In the genomic region with DNA sequence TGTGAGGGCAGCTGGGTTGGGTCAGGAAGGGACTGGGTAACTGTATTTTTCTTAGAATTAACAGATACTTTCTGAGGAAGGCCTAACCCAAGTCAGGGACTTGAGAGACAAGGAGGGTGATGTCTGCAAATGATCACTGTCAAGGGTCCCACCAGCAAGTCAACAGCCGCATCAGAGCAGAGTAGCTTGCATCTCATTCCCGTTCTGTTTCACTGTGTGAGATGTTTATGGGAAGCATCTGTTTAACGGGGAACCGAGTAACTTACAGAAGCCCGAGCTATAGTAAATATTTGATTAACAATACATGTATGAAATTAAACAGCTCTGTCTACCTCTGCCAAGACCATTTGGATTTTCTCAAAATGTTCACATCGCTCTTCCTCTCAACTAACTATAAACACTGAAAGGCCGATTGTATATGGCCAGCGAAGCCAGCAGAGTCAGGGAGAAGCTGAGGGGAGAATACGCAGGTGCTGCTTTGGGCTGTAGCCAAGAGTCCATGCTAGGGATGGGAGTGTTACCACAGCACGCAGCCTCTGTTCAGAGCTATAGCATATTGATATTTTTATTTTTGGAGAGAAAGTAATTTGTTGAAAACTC, we compare ENCODE assay signal across 18 mouse cellular contexts.
DNase-seq lines count a peak whose midpoint lies in the region; ATAC-seq and TF ChIP-seq lines count a peak whose summit lies in the region.
"Had no signal": no experiment of that assay in that cellular context is flagged by ENCODE, and none has a peak within 500 bp of the region (broad histone marks: within the 10 kb centered on the region; RNA-seq: fewer than 3 reads in every experiment).

No protein-coding gene starts in this region.

- H3K27me3 ChIP-seq in intestine, embryonic 14.5 days (replicated peaks; ENCODE audit: control insufficient read depth, insufficient read depth, low read length), result no peaks in the 10 kb centered on the region
- no peaks in the 10 kb centered on the region for H3K27me3 ChIP-seq in intestine, postnatal 0 days (replicated peaks; ENCODE audit: control insufficient read depth, insufficient read depth, low read length)
- no peaks in the 10 kb centered on the region for H3K27me3 ChIP-seq in midbrain, embryonic 11.5 days (ENCODE audit: control insufficient read depth, insufficient read depth, low read length)
- no peaks in the 10 kb centered on the region for H3K27me3 ChIP-seq in midbrain, embryonic 16.5 days (ENCODE audit: control insufficient read depth, insufficient read depth, low read depth, low read length)
- no peaks in the 10 kb centered on the region for H3K27me3 ChIP-seq in stomach, embryonic 16.5 days (ENCODE audit: control insufficient read depth, insufficient read depth, low read length)
- H3K27me3 ChIP-seq: forebrain, embryonic 15.5 days; heart, embryonic 15.5 days; hindbrain, embryonic 15.5 days had no signal

- peak overlapping the region; percentile 62 for H3K27ac ChIP-seq in intestine, embryonic 14.5 days (ENCODE audit: low read depth)
- no peak overlapping the region for H3K27ac ChIP-seq in intestine, postnatal 0 days (ENCODE audit: low read depth, low read length)
- H3K27ac ChIP-seq in midbrain, embryonic 11.5 days (ENCODE audit: low read depth, low read length), result no peak overlapping the region
- H3K27ac ChIP-seq in midbrain, embryonic 16.5 days (ENCODE audit: low read length), result no peak overlapping the region
- peak overlapping the region; percentile 71 for H3K27ac ChIP-seq in stomach, embryonic 16.5 days (ENCODE audit: low read length)
- H3K27ac ChIP-seq: forebrain, embryonic 15.5 days; heart, embryonic 15.5 days; hindbrain, embryonic 15.5 days had no signal

- peaks cover 41% of the 10 kb centered on the region for H3K4me1 ChIP-seq in intestine, embryonic 14.5 days (replicated peaks; ENCODE audit: control insufficient read depth, insufficient read depth, low read length)
- no peaks in the 10 kb centered on the region for H3K4me1 ChIP-seq in intestine, postnatal 0 days (replicated peaks; ENCODE audit: control insufficient read depth, insufficient read depth, low read length)
- no peaks in the 10 kb centered on the region for H3K4me1 ChIP-seq in midbrain, embryonic 11.5 days (ENCODE audit: control insufficient read depth, insufficient read depth, low read length)
- peaks cover 11% of the 10 kb centered on the region; the same call in 1 of the 2 replicates for H3K4me1 ChIP-seq in midbrain, embryonic 16.5 days (ENCODE audit: control insufficient read depth, insufficient read depth, low read length)
- peaks cover 25% of the 10 kb centered on the region for H3K4me1 ChIP-seq in stomach, embryonic 16.5 days (ENCODE audit: control insufficient read depth, insufficient read depth, low read length)
- H3K4me1 ChIP-seq: forebrain, embryonic 15.5 days had no signal

- no peaks in the 10 kb centered on the region for H3K36me3 ChIP-seq in intestine, embryonic 14.5 days (ENCODE audit: control insufficient read depth, insufficient read depth, low read length)
- no peaks in the 10 kb centered on the region for H3K36me3 ChIP-seq in intestine, postnatal 0 days (ENCODE audit: control insufficient read depth, insufficient read depth)
- no peaks in the 10 kb centered on the region for H3K36me3 ChIP-seq in midbrain, embryonic 11.5 days (ENCODE audit: control insufficient read depth, insufficient read depth, low read length)
- H3K36me3 ChIP-seq in midbrain, embryonic 16.5 days (ENCODE audit: control insufficient read depth, insufficient read depth, low read length), result no peaks in the 10 kb centered on the region
- no peaks in the 10 kb centered on the region for H3K36me3 ChIP-seq in stomach, embryonic 16.5 days (ENCODE audit: control insufficient read depth, insufficient read depth, low read length)
- H3K36me3 ChIP-seq: forebrain, embryonic 15.5 days; heart, embryonic 15.5 days; hindbrain, embryonic 15.5 days had no signal

- 26% methylated on average over 10 of the region's 10 CpGs for WGBS in intestine, embryonic 14.5 days
- WGBS in intestine, postnatal 0 days, result 53% methylated on average over 10 of the region's 10 CpGs
- WGBS in midbrain, embryonic 11.5 days, result 88% methylated on average over 10 of the region's 10 CpGs
- WGBS in midbrain, embryonic 16.5 days, result 86% methylated on average over 10 of the region's 10 CpGs
- 25% methylated on average over 10 of the region's 10 CpGs for WGBS in stomach, embryonic 16.5 days

- peak; percentile 78 for ATAC-seq in intestine, embryonic 14.5 days (replicated peaks; ENCODE audit: low FRiP score, low TSS enrichment, low read depth)
- no peak for ATAC-seq in intestine, postnatal 0 days
- no peak for ATAC-seq in midbrain, embryonic 11.5 days (ENCODE audit: low FRiP score)
- no peak for ATAC-seq in midbrain, embryonic 16.5 days
- ATAC-seq in stomach, embryonic 16.5 days (ENCODE audit: insufficient read depth, low FRiP score), result peak; percentile 89
- ATAC-seq: forebrain, embryonic 15.5 days had no signal

- H3K9ac ChIP-seq in intestine, embryonic 14.5 days (ENCODE audit: low read length), result no peak overlapping the region
- no peak overlapping the region for H3K9ac ChIP-seq in intestine, postnatal 0 days (ENCODE audit: low read depth, low read length)
- no peak overlapping the region for H3K9ac ChIP-seq in midbrain, embryonic 11.5 days (ENCODE audit: low read length)
- no peak overlapping the region for H3K9ac ChIP-seq in midbrain, embryonic 16.5 days (ENCODE audit: low read depth, low read length)
- H3K9ac ChIP-seq in stomach, embryonic 16.5 days (ENCODE audit: low read length), result no peak overlapping the region
- H3K9ac ChIP-seq: forebrain, embryonic 15.5 days; heart, embryonic 15.5 days; hindbrain, embryonic 15.5 days had no signal

- peak; percentile 48 to 56 for DNase-seq in cerebellum, postnatal 10 days
- no peak for DNase-seq in cerebellum, postnatal 25 days
- peak; percentile 67 for DNase-seq in intestine, embryonic 14.5 days (ENCODE audit: low spot score)
- peak; percentile 57 for DNase-seq in midbrain, embryonic 11.5 days (ENCODE audit: low spot score, missing footprints)
- no peak for DNase-seq in adrenal gland, postnatal 4 days (ENCODE audit: low spot score in 2 of 2)
- DNase-seq: adrenal gland, postnatal 10 days; B cell, adult 2 months; cerebellum, adult 11-12 months; cerebellum, adult 9-10 months; gastrocnemius, postnatal 36 days; heart, adult 11 months; heart, postnatal 36 days had no signal

- H3K9me3 ChIP-seq in intestine, embryonic 14.5 days (ENCODE audit: control insufficient read depth, low read length), result no peaks in the 10 kb centered on the region
- no peaks in the 10 kb centered on the region for H3K9me3 ChIP-seq in intestine, postnatal 0 days (ENCODE audit: control insufficient read depth)
- H3K9me3 ChIP-seq in midbrain, embryonic 11.5 days (ENCODE audit: control insufficient read depth, low read length), result no peaks in the 10 kb centered on the region
- no peaks in the 10 kb centered on the region for H3K9me3 ChIP-seq in midbrain, embryonic 16.5 days (replicated peaks; ENCODE audit: control insufficient read depth, low read length, poor library complexity, severe bottlenecking)
- H3K9me3 ChIP-seq in stomach, embryonic 16.5 days (replicated peaks; ENCODE audit: control insufficient read depth, low read length), result no peaks in the 10 kb centered on the region
- H3K9me3 ChIP-seq: forebrain, embryonic 15.5 days; heart, embryonic 15.5 days; hindbrain, embryonic 15.5 days had no signal

- H3K4me3 ChIP-seq in intestine, embryonic 14.5 days (ENCODE audit: low read depth, low read length), result no peak overlapping the region
- H3K4me3 ChIP-seq in intestine, postnatal 0 days (ENCODE audit: low read depth, low read length), result no peak overlapping the region
- H3K4me3 ChIP-seq in midbrain, embryonic 11.5 days (ENCODE audit: low read depth, low read length), result no peak overlapping the region
- no peak overlapping the region for H3K4me3 ChIP-seq in midbrain, embryonic 16.5 days (ENCODE audit: low read depth, low read length)
- no peak overlapping the region for H3K4me3 ChIP-seq in stomach, embryonic 16.5 days (replicated peaks; ENCODE audit: low read length)
- H3K4me3 ChIP-seq: forebrain, embryonic 15.5 days; heart, embryonic 15.5 days; hindbrain, embryonic 15.5 days had no signal

- no peak for TF ChIP-seq CTCF in intestine, postnatal 0 days (IDR thresholded peaks at IDR 0.05; ENCODE audit: low read depth)

- H3K4me2 ChIP-seq in intestine, embryonic 14.5 days (ENCODE audit: low read length), result no peak overlapping the region
- no peak overlapping the region for H3K4me2 ChIP-seq in intestine, postnatal 0 days (replicated peaks; ENCODE audit: low read depth)
- H3K4me2 ChIP-seq in midbrain, embryonic 11.5 days, result no peak overlapping the region
- H3K4me2 ChIP-seq in midbrain, embryonic 16.5 days (ENCODE audit: low read length), result no peak overlapping the region
- no peak overlapping the region for H3K4me2 ChIP-seq in stomach, embryonic 16.5 days (ENCODE audit: low read depth, low read length)
- H3K4me2 ChIP-seq: forebrain, embryonic 15.5 days; heart, embryonic 15.5 days; hindbrain, embryonic 15.5 days had no signal

Comparison
In these comparisons a context has a peak if more than half of its experiments do, and no peak if none do; other contexts are left out.
1. DNase-seq: peak in cerebellum, postnatal 10 days (2 of 2), intestine, embryonic 14.5 days (single experiment) and midbrain, embryonic 11.5 days (single experiment); none in cerebellum, postnatal 25 days (0 of 2) and adrenal gland, postnatal 4 days (0 of 2).
2. ATAC-seq: peak in intestine, embryonic 14.5 days (single experiment) and stomach, embryonic 16.5 days (single experiment); none in intestine, postnatal 0 days (single experiment), midbrain, embryonic 11.5 days (single experiment) and midbrain, embryonic 16.5 days (single experiment).
3. H3K27ac ChIP-seq: peak in intestine, embryonic 14.5 days (single experiment) and stomach, embryonic 16.5 days (single experiment); none in intestine, postnatal 0 days (single experiment), midbrain, embryonic 11.5 days (single experiment) and midbrain, embryonic 16.5 days (single experiment).